ENCODE assay signal across 8 mouse cellular contexts in the genomic region with DNA sequence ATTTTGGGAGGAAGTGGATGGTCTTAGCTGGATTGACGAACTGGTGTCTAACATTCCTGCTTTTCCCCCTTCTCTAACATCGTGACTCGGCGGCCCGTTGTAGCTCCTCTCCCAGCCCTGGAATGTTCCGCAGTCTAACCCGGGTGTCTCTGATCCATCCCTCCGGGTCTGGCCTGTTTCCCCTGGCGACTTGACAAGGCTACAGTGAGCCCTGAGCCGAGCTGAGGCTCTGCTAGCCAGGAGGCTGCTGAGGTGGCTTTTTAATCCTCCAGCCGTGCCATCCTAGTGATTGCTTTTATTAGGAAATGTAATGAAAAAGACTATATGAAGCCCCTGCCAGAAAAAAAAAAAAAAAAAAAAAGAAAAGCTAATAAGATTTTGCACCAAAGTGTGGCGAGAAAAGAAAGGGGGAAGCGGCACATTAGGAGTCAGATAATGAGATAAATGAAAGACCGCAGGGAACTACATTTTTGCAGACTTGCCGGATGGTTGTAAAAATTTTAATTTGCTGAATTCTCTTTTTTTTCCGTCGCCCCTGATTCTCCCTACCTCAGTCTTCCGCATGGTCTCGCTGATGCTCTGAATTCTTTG. TPM values are rescaled to one million over a fixed set of nuclear protein-coding genes. Genes with fewer than 3 reads are reported as not detected.
DNase-seq lines count a peak whose midpoint lies in the region; ATAC-seq and TF ChIP-seq lines count a peak whose summit lies in the region.

No protein-coding gene starts in this region.

- H3K4me1 ChIP-seq in neural tube, embryonic 12.5 days, result peaks cover 22% of the 10 kb centered on the region
- H3K4me1 ChIP-seq in hindbrain, embryonic 10.5 days (replicated peaks), result peaks cover 57% of the 10 kb centered on the region
- H3K4me1 ChIP-seq in midbrain, postnatal 0 days (ENCODE audit: insufficient read depth, low read length), result peaks cover 8% of the 10 kb centered on the region; the same call in 1 of the 2 replicates

- no peak overlapping the region for H3K27ac ChIP-seq in neural tube, embryonic 12.5 days
- H3K27ac ChIP-seq in hindbrain, embryonic 10.5 days, result peak overlapping the region; percentile 88
- H3K27ac ChIP-seq in midbrain, postnatal 0 days (ENCODE audit: low read depth, low read length), result 0 out of 2 replicates have a peak overlapping the region, but pooled peaks have one; percentile 51

- peak overlapping the region; percentile 34 for H3K4me2 ChIP-seq in neural tube, embryonic 12.5 days (replicated peaks)
- H3K4me2 ChIP-seq in midbrain, postnatal 0 days (ENCODE audit: low read depth, low read length, poor library complexity, severe bottlenecking), result no peak overlapping the region

- no peaks in the 10 kb centered on the region for H3K9me3 ChIP-seq in neural tube, embryonic 12.5 days
- H3K9me3 ChIP-seq in hindbrain, embryonic 10.5 days, result no peaks in the 10 kb centered on the region
- no peaks in the 10 kb centered on the region for H3K9me3 ChIP-seq in midbrain, postnatal 0 days (ENCODE audit: low read length)

- H3K36me3 ChIP-seq in neural tube, embryonic 12.5 days, result no peaks in the 10 kb centered on the region
- no peaks in the 10 kb centered on the region for H3K36me3 ChIP-seq in hindbrain, embryonic 10.5 days
- H3K36me3 ChIP-seq in midbrain, postnatal 0 days (ENCODE audit: insufficient read depth, low read length), result no peaks in the 10 kb centered on the region

- WGBS in neural tube, embryonic 12.5 days, result 43% methylated on average over 19 of the region's 19 CpGs
- 34% methylated on average over 19 of the region's 19 CpGs for WGBS in hindbrain, embryonic 10.5 days
- 10% methylated on average over 19 of the region's 19 CpGs for WGBS in midbrain, postnatal 0 days

- intact Hi-C loops in heart, postnatal 25 days (cut with DNase I), result no loop called here

- DNase-seq in neural tube, embryonic 10.5 days (ENCODE audit: extremely low spot score, low spot score), result no peak
- peak; percentile 87 for DNase-seq in cerebellum, adult 9-11 months
- DNase-seq in hindbrain, embryonic 10.5 days (ENCODE audit: low spot score), result peak; percentile 28
- DNase-seq in midbrain, postnatal 0 days (ENCODE audit: low spot score), result no peak
- no peak for DNase-seq in spleen, adult 18-20 months
- DNase-seq in heart, adult 11 months, result no peak
- DNase-seq in heart, postnatal 25 days (ENCODE audit: low spot score), result no peak

- no peak overlapping the region for H3K9ac ChIP-seq in neural tube, embryonic 12.5 days
- no peak overlapping the region for H3K9ac ChIP-seq in midbrain, postnatal 0 days (replicated peaks; ENCODE audit: low read length, poor library complexity, severe bottlenecking)

- ATAC-seq in neural tube, embryonic 12.5 days (ENCODE audit: low FRiP score, low read depth), result no peak
- no peak for ATAC-seq in midbrain, postnatal 0 days (ENCODE audit: low FRiP score)

- no peak overlapping the region for H3K4me3 ChIP-seq in neural tube, embryonic 12.5 days
- peak overlapping the region; percentile 31 for H3K4me3 ChIP-seq in hindbrain, embryonic 10.5 days
- no peak overlapping the region for H3K4me3 ChIP-seq in midbrain, postnatal 0 days (ENCODE audit: low read depth, low read length)

- no peak for TF ChIP-seq CTCF in midbrain, postnatal 0 days (IDR thresholded peaks at IDR 0.05)

- peaks cover 31% of the 10 kb centered on the region; the same call in 1 of the 2 replicates for H3K27me3 ChIP-seq in neural tube, embryonic 12.5 days (replicated peaks)
- peaks cover 71% of the 10 kb centered on the region for H3K27me3 ChIP-seq in hindbrain, embryonic 10.5 days (ENCODE audit: insufficient read depth, poor library complexity, severe bottlenecking)
- no peaks in the 10 kb centered on the region for H3K27me3 ChIP-seq in midbrain, postnatal 0 days (ENCODE audit: insufficient read depth, low read length)

RNA-seq across cellular contexts. Expression of a gene that starts 12.3 kb away (rescaled TPM):
- polyA plus RNA-seq in neural tube, embryonic 12.5 days (2016; fragmentation: Nextera tagmentation; extraction: Ambion mirVana), result 2.7 and 4.7 TPM in 2 replicates
- polyA plus RNA-seq in hindbrain, embryonic 10.5 days (2016; fragmentation: Nextera tagmentation; extraction: Ambion mirVana), result 7.3 and 13.1 TPM in 2 replicates
- total RNA-seq in midbrain, postnatal 0 days (2014; rRNA removed), result 3.4 and 3.6 TPM in 2 replicates
- polyA plus RNA-seq in midbrain, postnatal 0 days (2015; fragmentation: Nextera tagmentation; extraction: Ambion mirVana), result 3.8 and 5.1 TPM in 2 replicates
- 1 to 10 TPM in 1 of 2 experiments, under 1 TPM in 1; 0.52 to 1.3 TPM for total RNA-seq in heart, postnatal 25 days (2021)

RNA-seq across cellular contexts. Expression of a gene that starts 24.4 kb away (rescaled TPM):
- polyA plus RNA-seq in neural tube, embryonic 12.5 days (2016; fragmentation: Nextera tagmentation; extraction: Ambion mirVana), result 48.5 and 51.4 TPM in 2 replicates
- polyA plus RNA-seq in hindbrain, embryonic 10.5 days (2016; fragmentation: Nextera tagmentation; extraction: Ambion mirVana), result 8.8 and 19.3 TPM in 2 replicates
- 160 and 173 TPM in 2 replicates for total RNA-seq in midbrain, postnatal 0 days (2014; rRNA removed)
- 121 and 125 TPM in 2 replicates for polyA plus RNA-seq in midbrain, postnatal 0 days (2015; fragmentation: Nextera tagmentation; extraction: Ambion mirVana)
- total RNA-seq in heart, postnatal 25 days (2021), result under 1 TPM; 0.21 to 0.22 TPM

Comparison
In these comparisons a context has a peak if more than half of its experiments do, and no peak if none do; other contexts are left out.
1. DNase-seq: peak in cerebellum, adult 9-11 months (single experiment) and hindbrain, embryonic 10.5 days (single experiment); none in neural tube, embryonic 10.5 days (single experiment), midbrain, postnatal 0 days (single experiment), spleen, adult 18-20 months (0 of 2), heart, adult 11 months (single experiment) and heart, postnatal 25 days (single experiment).